Mouse (Mus musculus) left cerebral cortex, postnatal 36 days (tissue): ENCODE measurements around the gene Fam76a. TPM values are rescaled to one million over a fixed set of nuclear protein-coding genes. Genes with fewer than 3 reads are reported as not detected.

Experiments
- DNase-seq, 2 experiments: peaks; one replicate each; pipeline ENCODE4 v3.0.0; 2021 to 2022; ENCODE audit warnings: low spot score in 2 of 2, mixed read lengths in 1 of 2
- intact Hi-C: fragments of 180-260 bp; cut with DNase I; formaldehyde crosslinking; loops from one replicate; pipeline ENCODE4 v1.15.1; 2025
- total RNA-seq, 2 experiments: library from RNA; stranded (reverse); gene quantifications; 2 replicates each; pipeline ENCODE4 v1.2.3; 2021

Fam76a gene
- total RNA-seq, 2 experiments from 2014 or later: 49.9 to 57.7 TPM

- intact Hi-C loops: no loop called here
- no peak for DNase-seq
Observed at GRCm38 (mm10) chr4:132905843-132906360, 16.5 kb downstream of the Fam76a start.

- intact Hi-C loops: no loop called here
- DNase-seq: no peak
Observed at GRCm38 (mm10) chr4:132904765-132905309, 17.5 kb downstream of the Fam76a start.

- no peak for DNase-seq
- intact Hi-C loops: no loop called here
Observed at GRCm38 (mm10) chr4:132904071-132904470, 18.3 kb downstream of the Fam76a start.

GRCm38 (mm10) chr4:132898197-132898596, 24.2 kb downstream of the Fam76a start:
- intact Hi-C loops: no loop called here
- DNase-seq: no peak

GRCm38 (mm10) chr4:132894402-132894801, 28.0 kb downstream of the Fam76a start:
- DNase-seq: no peak
- intact Hi-C loops: no loop called here

- DNase-seq: no peak
- intact Hi-C loops: loop anchor here (5.0 kb wide), 1 partner anchor 37 kb away; the partner anchor contains the start of gene Fam76a
Observed at GRCm38 (mm10) chr4:132884844-132885374, 37.4 kb downstream of the Fam76a start.

- intact Hi-C loops: loop anchor here (5.0 kb wide), 1 partner anchor 38 kb away; the partner anchor contains the start of gene Fam76a
- DNase-seq: peak; percentile 90 to 91
Observed at GRCm38 (mm10) chr4:132884064-132884843, 38.1 kb downstream of the Fam76a start, which contains the start of gene Stx12. TSS of gene Stx12 (minus strand) at chr4:132884509.

- peak in 1 of 2 experiments; percentile 19 for DNase-seq
- intact Hi-C loops: loop anchor here (5.0 kb wide), 1 partner anchor 39 kb away; the partner anchor contains the start of gene Fam76a
Observed at GRCm38 (mm10) chr4:132883561-132884063, 38.7 kb downstream of the Fam76a start.

GRCm38 (mm10) chr4:132874363-132875097, 47.8 kb downstream of the Fam76a start:
- no peak for DNase-seq
- intact Hi-C loops: no loop called here

GRCm38 (mm10) chr4:132873481-132874362, 48.6 kb downstream of the Fam76a start:
- DNase-seq: no peak
- intact Hi-C loops: no loop called here

- intact Hi-C loops: no loop called here
- no peak for DNase-seq
Observed at GRCm38 (mm10) chr4:132871116-132871515, 51.2 kb downstream of the Fam76a start.

GRCm38 (mm10) chr4:132864856-132865255, 57.5 kb downstream of the Fam76a start:
- intact Hi-C loops: no loop called here
- DNase-seq: no peak

GRCm38 (mm10) chr4:132863012-132863411, 59.3 kb downstream of the Fam76a start:
- DNase-seq: no peak
- intact Hi-C loops: no loop called here

GRCm38 (mm10) chr4:132860880-132861279, 61.5 kb downstream of the Fam76a start:
- DNase-seq: no peak
- intact Hi-C loops: no loop called here

Other genes with a start within 250 kb of the Fam76a start
- 1 to 10 TPM; 2.7 to 3.6 TPM for gene Xkr8, start 190.0 kb downstream of the Fam76a start, total RNA-seq
- 1 to 10 TPM; 2.5 to 5.0 TPM for gene Smpdl3b, start 165.3 kb downstream of the Fam76a start, total RNA-seq
- gene Rpa2, start 154.2 kb downstream of the Fam76a start, total RNA-seq: 10 to 100 TPM; 13.3 to 14.9 TPM
- gene Themis2, start 126.2 kb downstream of the Fam76a start, total RNA-seq: 1 to 10 TPM in 1 of 2 experiments, under 1 TPM in 1; 0.89 to 1.3 TPM
- gene Ppp1r8, start 79.4 kb downstream of the Fam76a start, total RNA-seq: 10 to 100 TPM; 42.7 to 45.9 TPM
- 100 to 1,000 TPM in 1 of 2 experiments, 10 to 100 TPM in 1; 96.5 to 101 TPM for gene Stx12, start 38.0 kb downstream of the Fam76a start, total RNA-seq
- gene Fgr, start 51.5 kb upstream of the Fam76a start, total RNA-seq: under 1 TPM in 1 of 2 experiments, not detected in 1; 0.17 TPM
- gene Ahdc1, start 88.7 kb upstream of the Fam76a start, total RNA-seq: 100 to 1,000 TPM in 1 of 2 experiments, 10 to 100 TPM in 1; 91.3 to 110 TPM
- 10 to 100 TPM; 21.5 to 30.3 TPM for gene Wasf2, start 207.9 kb upstream of the Fam76a start, total RNA-seq